Mouse (Mus musculus) liver, embryonic 14.5 days (tissue): ENCODE results near the gene Zfp518a.

Experiments used
- CTCF ChIP-seq: IDR thresholded peaks from 2 replicates; pipeline ENCODE4 v1.5.1; 2016; ENCODE audit warnings: antibody characterized with exemption, low read depth, control low read depth
- EP300 ChIP-seq: IDR thresholded peaks from 2 replicates; pipeline ENCODE4 v1.6.1; 2016; ENCODE audit warnings: antibody characterized with exemption, low read depth

GRCm38 (mm10) chr19:40943552-40943951, 49.0 kb downstream of the Zfp518a start:
- TF ChIP-seq CTCF (no peak), EP300 (no peak)
